Mouse (Mus musculus) adipocyte (in vitro differentiated cells): ENCODE measurements around the gene Tlr3.
A peak's percentile ranks its signal among the peaks of the same experiment; 100 is the strongest.

Experiments
- DNase-seq: peaks from one replicate; pipeline ENCODE4 v3.0.0-alpha.2; 2016; ENCODE audit warnings: low spot score

The Tlr3 gene

DNA sequence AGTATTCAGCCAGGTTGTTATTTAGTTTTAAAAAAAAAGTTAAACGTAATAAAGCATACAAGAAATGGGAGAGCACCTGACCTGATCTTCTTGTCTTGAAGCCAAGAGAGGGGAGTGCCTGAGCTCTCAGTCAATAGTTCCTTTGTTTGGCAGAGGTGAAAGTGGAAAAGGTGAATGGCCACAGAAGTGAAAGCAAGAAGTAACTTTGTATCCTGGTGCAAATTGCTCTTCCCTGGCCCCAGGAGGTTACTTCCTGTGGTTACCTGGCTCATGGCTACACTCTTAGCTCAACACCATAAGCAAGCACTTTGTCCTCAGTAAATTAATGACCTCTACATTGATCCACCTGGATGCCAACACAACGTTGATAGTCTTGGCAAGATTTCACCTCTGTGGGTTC lies at the start of gene Tlr3:
Gene Tlr3 (minus strand): TSS at position 199 of the 400 bp plus-strand sequence.
- DNase-seq = no peak

- no peak for DNase-seq
These were observed 47.0 kb upstream of the Tlr3 start for GRCm38 (mm10) chr8:45457874-45458273.

DNA sequence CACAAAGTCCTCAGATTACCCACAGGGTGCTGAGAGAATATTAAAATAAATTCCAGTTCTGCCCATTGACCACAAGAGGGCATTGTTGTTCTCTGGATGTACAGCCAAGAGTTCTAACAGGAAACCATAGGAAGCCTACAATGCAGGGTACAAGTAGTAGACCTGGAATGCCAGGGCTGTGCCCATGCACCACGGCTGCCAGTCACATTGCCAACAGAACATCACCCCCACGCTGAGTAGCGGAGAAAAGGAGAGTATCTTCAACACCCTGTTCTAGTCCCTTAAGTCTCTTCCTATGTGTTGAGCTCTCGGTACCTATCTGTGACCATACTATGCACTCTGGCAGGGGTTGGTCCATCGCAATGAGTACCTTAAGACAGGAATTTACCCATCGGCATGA lies 43.5 kb upstream of the Tlr3 start:
- peak; percentile 80 for DNase-seq

- DNase-seq = no peak
These were observed 41.2 kb upstream of the Tlr3 start for GRCm38 (mm10) chr8:45452115-45452514.

GRCm38 (mm10) chr8:45448842-45449241 lies 38.0 kb upstream of the Tlr3 start:
- peak; percentile 15 for DNase-seq

DNA sequence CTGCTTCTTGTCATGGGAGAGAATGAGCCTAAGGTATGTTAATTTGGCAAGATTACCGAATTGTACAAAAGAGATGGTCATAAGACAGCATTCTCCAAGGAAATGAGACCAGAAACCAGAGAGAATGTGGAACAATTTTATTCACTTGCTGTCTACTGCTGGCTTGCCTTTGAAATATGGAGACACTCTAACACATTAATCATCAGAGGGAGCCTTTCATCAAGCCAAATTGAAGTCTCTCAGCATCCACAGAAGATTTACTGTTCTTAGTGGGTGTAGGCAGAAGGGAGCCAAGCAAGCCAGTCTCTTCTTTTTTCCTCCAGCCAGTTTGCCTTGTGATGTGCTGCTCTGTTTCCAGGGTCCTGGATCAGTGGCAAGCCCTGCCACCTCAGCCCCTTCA lies 37.4 kb upstream of the Tlr3 start:
- DNase-seq = no peak

DNA sequence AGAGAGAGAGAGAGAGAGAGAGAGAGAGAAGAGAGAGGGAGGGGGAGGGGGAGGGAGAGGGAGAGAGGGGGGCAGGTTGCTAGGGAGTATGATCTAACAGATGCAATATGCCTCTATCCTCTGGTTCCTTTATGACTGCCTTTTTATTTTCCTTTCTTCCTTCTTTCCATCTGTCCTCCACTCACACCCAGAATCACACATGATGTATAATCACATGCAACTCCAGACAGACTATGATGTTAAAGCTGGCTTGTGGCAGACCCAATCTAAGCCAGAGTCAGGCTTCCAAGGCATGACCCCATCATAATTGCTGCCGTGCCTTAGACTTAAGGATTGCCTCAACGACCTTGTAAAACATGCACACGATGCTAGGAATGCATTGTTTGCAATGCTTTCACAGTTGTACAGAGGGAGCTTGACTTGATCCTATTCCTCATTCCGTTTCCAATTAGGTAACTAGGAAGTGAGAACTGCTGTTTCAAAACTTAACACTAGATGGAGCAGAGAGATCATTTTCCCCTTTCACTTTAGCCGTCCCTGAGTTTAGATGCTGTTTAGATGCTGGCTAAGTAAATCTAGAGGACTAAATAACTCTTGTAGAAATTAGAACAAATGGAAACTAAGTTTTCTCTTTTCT lies 28.1 kb upstream of the Tlr3 start:
- peak; percentile 68 for DNase-seq

- DNase-seq = no peak
These were observed 9.3 kb upstream of the Tlr3 start for GRCm38 (mm10) chr8:45420151-45420550.

DNA sequence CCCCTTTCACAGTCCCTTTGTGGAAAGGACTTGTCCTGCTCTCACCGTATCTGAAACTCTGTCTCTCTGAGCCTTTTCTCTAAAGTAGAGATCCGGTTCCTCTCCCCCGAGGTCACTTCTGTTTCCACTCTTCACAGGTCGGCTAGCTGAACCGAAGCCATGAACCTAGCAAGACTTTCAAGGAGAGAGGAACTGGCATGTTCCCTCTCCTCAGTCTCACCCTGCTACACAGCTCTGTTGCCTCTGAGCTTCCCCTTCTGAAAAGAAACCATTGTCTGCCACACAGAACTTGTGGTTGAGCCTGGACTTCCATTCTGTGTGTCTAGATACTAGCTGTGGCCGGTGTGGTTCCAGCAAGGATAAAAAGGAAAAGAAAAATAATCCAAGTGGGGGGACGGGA lies 4.1 kb upstream of the Tlr3 start:
- DNase-seq = no peak

- DNase-seq = peak; percentile 78
These were observed 567 bp downstream of the Tlr3 start for GRCm38 (mm10) chr8:45410146-45410880.

DNA sequence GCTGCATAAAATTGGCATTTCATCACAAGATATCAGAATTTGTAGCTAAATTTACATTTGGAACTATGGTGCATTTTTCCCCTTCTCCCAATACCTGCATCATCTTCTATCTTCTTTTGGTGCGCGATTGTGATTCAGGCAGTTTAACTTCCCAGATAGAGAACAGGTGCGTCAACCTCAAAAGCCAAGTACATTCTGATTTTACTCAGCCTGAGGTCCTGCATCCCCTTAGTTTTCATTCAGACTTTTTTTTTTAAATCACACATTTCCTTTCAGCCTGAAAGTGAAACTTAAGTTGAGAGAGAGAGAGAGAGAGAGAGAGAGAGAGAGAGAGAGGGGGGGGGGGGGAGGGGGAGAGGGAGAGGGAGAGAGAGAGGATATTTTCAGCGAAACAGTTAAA lies 1.2 kb downstream of the Tlr3 start:
- DNase-seq = peak; percentile 17

- DNase-seq = no peak
These were observed 27.6 kb downstream of the Tlr3 start for GRCm38 (mm10) chr8:45383250-45383649.

GRCm38 (mm10) chr8:45381963-45382347 lies 28.9 kb downstream of the Tlr3 start, which contains the start of gene Fam149a:
Gene Fam149a (minus strand): TSS chr8:45382291.
- DNase-seq = no peak

- DNase-seq = no peak
These were observed 29.6 kb downstream of the Tlr3 start for GRCm38 (mm10) chr8:45381075-45381962.

DNA sequence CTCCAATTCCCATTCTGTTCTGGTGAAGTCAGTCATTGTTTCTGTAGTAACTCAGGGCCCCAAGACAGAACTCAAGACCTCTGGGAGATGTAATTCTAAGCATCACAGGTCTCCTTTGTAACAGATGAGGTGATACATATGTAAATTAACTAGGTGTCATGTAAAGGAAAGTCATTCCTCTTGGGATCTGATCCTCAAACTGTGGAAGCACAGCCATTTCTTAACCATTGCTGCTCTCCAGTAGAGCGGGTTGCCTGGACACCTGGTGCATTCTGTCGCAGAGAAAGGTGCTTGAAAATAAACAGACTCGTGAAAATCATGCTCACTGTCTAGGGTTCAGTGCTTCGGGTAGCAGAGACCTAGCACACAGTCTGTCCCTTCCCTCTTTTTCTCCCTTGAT lies 30.3 kb downstream of the Tlr3 start:
- no peak for DNase-seq

DNA sequence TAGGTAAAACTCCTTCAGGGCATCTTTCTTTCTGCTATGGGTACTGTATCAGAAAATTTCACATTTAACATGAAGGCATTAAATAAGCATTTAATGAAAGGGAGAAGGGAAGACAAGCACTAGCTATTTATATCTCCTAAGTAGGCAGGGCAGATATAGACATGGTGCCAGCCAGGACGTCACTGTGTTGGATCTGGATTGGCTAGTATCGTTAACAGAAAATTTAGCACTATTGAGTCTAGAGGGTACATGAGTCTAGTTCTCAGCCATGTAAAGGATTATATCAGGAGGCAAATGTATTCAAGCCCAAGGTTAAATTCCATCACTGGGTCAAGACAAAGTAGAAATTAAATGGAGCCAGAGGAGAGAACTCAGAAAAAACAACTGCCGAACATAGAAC lies 36.8 kb downstream of the Tlr3 start:
- DNase-seq = no peak

DNA sequence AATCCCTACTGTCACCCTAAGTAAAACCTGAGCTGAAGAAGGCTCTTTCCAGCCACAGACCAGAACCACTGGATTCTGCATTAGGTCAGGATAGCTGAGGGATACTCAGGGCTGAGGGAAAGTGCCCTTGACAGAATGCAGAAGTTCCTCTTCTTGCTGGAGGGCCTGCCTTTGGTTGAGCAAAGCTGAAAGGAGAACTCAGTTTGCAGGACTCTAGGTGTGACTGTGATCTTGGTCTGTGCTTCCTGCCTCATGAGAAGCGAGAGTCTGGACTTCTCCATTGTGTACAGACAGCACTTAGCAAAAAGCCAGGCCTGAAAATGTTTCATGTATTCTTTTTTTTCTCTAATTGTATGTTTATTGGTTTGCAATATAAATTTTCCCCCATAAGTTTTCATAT lies 43.7 kb downstream of the Tlr3 start:
- DNase-seq = no peak

DNA sequence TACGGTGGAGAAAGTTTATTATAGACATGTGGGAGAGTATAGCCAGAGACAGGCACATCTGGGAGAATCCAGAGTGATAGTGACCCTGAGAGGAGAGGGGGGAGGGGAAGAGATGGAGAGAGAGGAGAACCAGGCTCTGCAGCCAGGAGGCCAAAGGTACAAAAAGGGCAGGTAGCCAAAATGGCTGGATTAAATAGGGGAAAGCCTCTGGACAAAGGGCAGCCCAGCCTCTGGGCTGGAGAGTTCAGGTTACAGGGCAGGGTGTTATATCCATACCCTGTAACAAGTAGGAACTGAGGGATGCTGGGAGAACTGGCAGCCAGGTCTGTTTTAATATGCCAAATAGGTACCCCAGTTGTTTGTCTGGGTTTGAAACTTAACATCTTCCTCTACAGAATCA lies 47.7 kb downstream of the Tlr3 start:
- DNase-seq = no peak

DNA sequence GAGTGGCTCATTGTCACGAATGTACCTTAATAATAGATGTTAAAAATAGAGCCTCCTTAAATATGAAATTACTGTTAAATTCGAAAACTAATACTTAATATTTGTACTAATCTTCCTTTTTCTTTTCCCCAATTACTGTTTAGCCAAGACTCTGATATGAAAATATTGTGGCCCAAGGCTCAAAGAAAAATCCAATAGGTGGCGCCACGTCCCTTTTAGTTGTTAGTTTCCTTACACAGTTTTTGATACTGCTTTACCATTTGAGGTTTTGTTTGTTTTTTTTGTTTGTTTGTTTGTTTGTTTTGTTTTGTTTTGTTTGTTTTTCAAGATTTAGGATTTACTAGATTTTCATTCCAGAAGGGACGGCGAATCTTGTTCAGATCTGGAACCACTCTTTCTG lies 48.6 kb downstream of the Tlr3 start:
- DNase-seq = peak; percentile 30

GRCm38 (mm10) chr8:45359091-45359605 lies 51.7 kb downstream of the Tlr3 start:
- DNase-seq = peak; percentile 13

- peak; percentile 48 for DNase-seq
These were observed 52.6 kb downstream of the Tlr3 start for GRCm38 (mm10) chr8:45358132-45358918.

DNA sequence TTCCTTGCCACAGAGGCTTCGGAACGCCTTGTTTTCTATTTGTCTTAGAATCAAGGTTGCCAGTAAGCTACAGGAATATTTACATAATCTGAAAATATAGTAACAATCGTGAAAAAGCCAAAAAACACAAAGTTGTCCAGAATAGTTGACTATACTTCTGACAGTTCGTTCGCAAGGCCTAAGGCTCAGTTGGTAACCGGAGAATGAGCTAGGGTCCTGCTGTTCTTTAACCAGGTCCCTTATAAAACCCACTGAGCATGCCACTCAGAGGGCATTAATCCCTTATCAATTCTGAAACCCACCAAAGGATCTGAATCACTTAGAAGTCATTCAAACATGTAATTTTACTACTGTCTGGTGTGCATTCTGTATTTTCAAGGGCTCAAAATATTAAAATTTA lies 55.1 kb downstream of the Tlr3 start:
- DNase-seq = no peak
